Mouse (Mus musculus): ENCODE measurements at regions not wholly inside any gene's neighbourhood (a gene's known extent, or its start where the extent isn't known, plus 50 kb on each side); places are given as distances from the start of the nearest gene placed in this dataset.

GRCm38 (mm10) chr1:6928658-6929057 is 2121.0 kb downstream of the Gm37988 start:
- DNase-seq: no peak

GRCm38 (mm10) chr1:6931876-6932275 is 2124.2 kb downstream of the Gm37988 start:
- no peak for DNase-seq

GRCm38 (mm10) chr1:6969838-6970237 is 2162.1 kb downstream of the Gm37988 start:
- DNase-seq: no peak

- no peak for DNase-seq
Measured at GRCm38 (mm10) chr1:6973749-6974327, 2166.1 kb downstream of the Gm37988 start.

GRCm38 (mm10) chr1:6979626-6980025 is 2171.9 kb downstream of the Gm37988 start:
- no peak for DNase-seq

- DNase-seq: no peak
Measured at GRCm38 (mm10) chr1:6984226-6984625, 2176.5 kb downstream of the Gm37988 start.

- no peak for DNase-seq
Measured at GRCm38 (mm10) chr1:6997611-6998010, 2189.9 kb downstream of the Gm37988 start.

- peak; percentile 37 to 62 for DNase-seq
Measured at GRCm38 (mm10) chr1:7010184-7010583, 2202.5 kb downstream of the Gm37988 start.
